Mouse (Mus musculus) liver, embryonic 11.5 days (tissue): Measurements from ENCODE around the gene 1110051M20Rik. TPM values are rescaled to one million over a fixed set of nuclear protein-coding genes. Genes with fewer than 3 reads are reported as not detected.
"Not testable (repeated sequence)": the region's sequence is repeated elsewhere in the genome, so short reads cannot be mapped to it uniquely, and the experiment has no call there.

ENCODE experiments used
- ATAC-seq: fragments of 200-750 bp; cut with Nextera tagmentation; replicated peaks from 2 replicates; pipeline ENCODE4 v1.8.0; 2017; ENCODE audit warnings: moderate number of reproducible peaks, mild to moderate bottlenecking, moderate TSS enrichment, moderate library complexity; ENCODE audit not compliant: low FRiP score
- DNase-seq: peaks from one replicate; pipeline ENCODE4 v3.0.0-alpha.2; 2017; ENCODE audit warnings: low spot score
- H3K27ac ChIP-seq: fragments of 300-500 bp; sonication (generic); 2 replicates; pipeline ENCODE4 v1.5.1; 2014; ENCODE audit warnings: mild to moderate bottlenecking, low read depth, low read length, control low read depth
- H3K27me3 ChIP-seq: fragments of 300-500 bp; sonication (generic); replicated peaks from 2 replicates; pipeline ENCODE4 v1.6.1; 2014; ENCODE audit warnings: low read length, mixed read lengths; ENCODE audit not compliant: control insufficient read depth, insufficient read depth
- H3K36me3 ChIP-seq: fragments of 300-500 bp; sonication (generic); 2 replicates; pipeline ENCODE4 v1.6.1; 2014; ENCODE audit warnings: mild to moderate bottlenecking, low read length, moderate library complexity, mixed read lengths; ENCODE audit not compliant: control insufficient read depth, insufficient read depth
- H3K4me1 ChIP-seq: fragments of 300-500 bp; sonication (generic); replicated peaks from 2 replicates; pipeline ENCODE4 v1.6.1; 2014; ENCODE audit warnings: low read length, mixed read lengths; ENCODE audit not compliant: control insufficient read depth, insufficient read depth
- H3K4me2 ChIP-seq: fragments of 300-500 bp; sonication (generic); 2 replicates; pipeline ENCODE4 v1.6.1; 2014; ENCODE audit warnings: mild to moderate bottlenecking, control low read depth, moderate library complexity
- H3K4me3 ChIP-seq: fragments of 300-500 bp; sonication (generic); 2 replicates; pipeline ENCODE4 v1.5.1; 2014; ENCODE audit warnings: low read depth, low read length, control low read depth
- H3K9ac ChIP-seq: fragments of 300-500 bp; sonication (generic); 2 replicates; pipeline ENCODE4 v1.6.1; 2014; ENCODE audit warnings: low read depth, low read length, control low read depth
- H3K9me3 ChIP-seq: fragments of 300-500 bp; sonication (generic); 2 replicates; pipeline ENCODE4 v1.6.1; 2016; ENCODE audit warnings: low read length, inconsistent platforms, mixed read lengths; ENCODE audit not compliant: control insufficient read depth
- WGBS: fragments of 180-500 bp; shearing (Covaris S2); extraction: QIAGEN DNeasy Blood & Tissue Kit; methylation state at CpG from one replicate; pipeline ENCODE4 v1.1.7; 2014; 5-methylcytosine and 5-hydroxymethylcytosine counted together
- microRNA-seq: library from miRNA; unstranded; fragments of <30 nt; microRNA quantifications from one replicate; pipeline ENCODE4, GENCODE M21; 2017; ENCODE audit warnings: borderline number of aligned reads
- polyA plus RNA-seq: library from polyadenylated mRNA; unstranded; fragments of >200 nt; fragmentation: Nextera tagmentation; extraction: Ambion mirVana; gene quantifications from 2 replicates; pipeline ENCODE4 v1.2.1, GENCODE M21; 2014

1110051M20Rik gene
- polyA plus RNA-seq, 1 experiment from 2014 or later = 23.7 TPM

GRCm38 (mm10) chr2:91242547-91242946, 202.0 kb downstream of the 1110051M20Rik start:
- H3K4me1 ChIP-seq = peaks cover 16% of the 10 kb centered on the region
- H3K4me3 ChIP-seq = no peak overlapping the region
- H3K9me3 ChIP-seq = no peaks in the 10 kb centered on the region
- H3K27ac ChIP-seq = no peak overlapping the region
- H3K4me2 ChIP-seq = no peak overlapping the region
- ATAC-seq (no peak), DNase-seq (no peak)
- no peaks in the 10 kb centered on the region for H3K36me3 ChIP-seq
- 49% methylated on average over 5 of the region's 5 CpGs for WGBS
- H3K9ac ChIP-seq = no peak overlapping the region
- H3K27me3 ChIP-seq = no peaks in the 10 kb centered on the region

- Histone ChIP-seq H3K27ac (peak overlapping the region; percentile 97), H3K4me3 (peak overlapping the region; percentile 78), H3K4me2 (peak overlapping the region; percentile 97), H3K9ac (peak overlapping the region; percentile 67)
- peak; percentile 25; the same call in 1 of the 2 replicates for ATAC-seq
- 13% methylated on average over 4 of the region's 4 CpGs for WGBS
- not testable (repeated sequence) for H3K4me1 ChIP-seq, H3K9me3 ChIP-seq, DNase-seq, H3K36me3 ChIP-seq, H3K27me3 ChIP-seq
These were observed 206.9 kb downstream of the 1110051M20Rik start for GRCm38 (mm10) chr2:91237511-91238080.

- Histone ChIP-seq H3K9ac (peak within 1 kb of the TSS; percentile 85), H3K4me1 (peaks cover 4% of the 10 kb centered on the region), H3K27ac (peak within 1 kb of the TSS; percentile 97), H3K4me2 (peak within 1 kb of the TSS; percentile 97), H3K27me3 (no peaks in the 10 kb centered on the region), H3K4me3 (peak within 1 kb of the TSS; percentile 78), H3K36me3 (no peaks in the 10 kb centered on the region), H3K9me3 (no peaks in the 10 kb centered on the region)
- DNase-seq (peak; percentile 97), ATAC-seq (peak; percentile 99)
- 2% methylated on average over 48 of the region's 48 CpGs for WGBS
These were observed 207.6 kb downstream of the 1110051M20Rik start, which contains the start of gene Ddb2 for GRCm38 (mm10) chr2:91236601-91237510. Gene Ddb2, minus strand, starts transcription at chr2:91236982.

GRCm38 (mm10) chr2:91229735-91230134, 214.8 kb downstream of the 1110051M20Rik start:
- no peak overlapping the region for H3K27ac ChIP-seq
- WGBS = 79% methylated on average over 2 of the region's 2 CpGs

More at GRCm38 (mm10) chr2:91229735-91230134, 214.8 kb downstream of the 1110051M20Rik start:
- Histone ChIP-seq H3K9me3 (no peaks in the 10 kb centered on the region), H3K9ac (no peak overlapping the region), H3K36me3 (no peaks in the 10 kb centered on the region), H3K4me3 (no peak overlapping the region), H3K4me1 (no peaks in the 10 kb centered on the region), H3K4me2 (no peak overlapping the region), H3K27me3 (no peaks in the 10 kb centered on the region)
- ATAC-seq (no peak), DNase-seq (no peak)

Small RNA genes within 50 kb of the gene (microRNA-seq; reads per million reads assigned to microRNA genes)
- gene Gm22071 = not detected

Other genes with a start within 250 kb of the 1110051M20Rik start
- gene Nr1h3, start 241.9 kb downstream of the 1110051M20Rik start, polyA plus RNA-seq = 12.2 and 14.6 TPM in 2 replicates
- gene Acp2, start 241.8 kb downstream of the 1110051M20Rik start, polyA plus RNA-seq = 16.2 and 17.8 TPM in 2 replicates
- gene Ddb2, start 207.7 kb downstream of the 1110051M20Rik start, polyA plus RNA-seq = 12.9 and 15.3 TPM in 2 replicates
- gene Pacsin3, start 188.8 kb downstream of the 1110051M20Rik start, polyA plus RNA-seq = 15.6 and 16.1 TPM in 2 replicates
- gene Arfgap2, start 179.7 kb downstream of the 1110051M20Rik start, polyA plus RNA-seq = 95.7 and 105 TPM in 2 replicates
- 1.7 and 1.9 TPM in 2 replicates for gene Lrp4, start 12.8 kb upstream of the 1110051M20Rik start, polyA plus RNA-seq
- 49.4 and 65.0 TPM in 2 replicates for gene Ckap5, start 82.1 kb upstream of the 1110051M20Rik start, polyA plus RNA-seq
- gene F2, start 191.7 kb upstream of the 1110051M20Rik start, polyA plus RNA-seq = 124 and 136 TPM in 2 replicates
- 5.1 and 5.4 TPM in 2 replicates for gene Zfp408, start 205.1 kb upstream of the 1110051M20Rik start, polyA plus RNA-seq
- gene Arhgap1, start 205.2 kb upstream of the 1110051M20Rik start, polyA plus RNA-seq = 99.2 and 100 TPM in 2 replicates